Mouse (Mus musculus) stomach, postnatal 0 days (tissue): ENCODE measurements around the gene Sdhd.

Source experiments
- CTCF ChIP-seq: IDR thresholded peaks from 2 replicates; pipeline ENCODE4 v1.5.1; 2016; ENCODE audit warnings: antibody characterized with exemption, low read depth, mild to moderate bottlenecking, moderate library complexity
- EP300 ChIP-seq: optimal IDR thresholded peaks from 2 replicates; pipeline ENCODE3; 2016; ENCODE audit warnings: antibody characterized with exemption

DNA sequence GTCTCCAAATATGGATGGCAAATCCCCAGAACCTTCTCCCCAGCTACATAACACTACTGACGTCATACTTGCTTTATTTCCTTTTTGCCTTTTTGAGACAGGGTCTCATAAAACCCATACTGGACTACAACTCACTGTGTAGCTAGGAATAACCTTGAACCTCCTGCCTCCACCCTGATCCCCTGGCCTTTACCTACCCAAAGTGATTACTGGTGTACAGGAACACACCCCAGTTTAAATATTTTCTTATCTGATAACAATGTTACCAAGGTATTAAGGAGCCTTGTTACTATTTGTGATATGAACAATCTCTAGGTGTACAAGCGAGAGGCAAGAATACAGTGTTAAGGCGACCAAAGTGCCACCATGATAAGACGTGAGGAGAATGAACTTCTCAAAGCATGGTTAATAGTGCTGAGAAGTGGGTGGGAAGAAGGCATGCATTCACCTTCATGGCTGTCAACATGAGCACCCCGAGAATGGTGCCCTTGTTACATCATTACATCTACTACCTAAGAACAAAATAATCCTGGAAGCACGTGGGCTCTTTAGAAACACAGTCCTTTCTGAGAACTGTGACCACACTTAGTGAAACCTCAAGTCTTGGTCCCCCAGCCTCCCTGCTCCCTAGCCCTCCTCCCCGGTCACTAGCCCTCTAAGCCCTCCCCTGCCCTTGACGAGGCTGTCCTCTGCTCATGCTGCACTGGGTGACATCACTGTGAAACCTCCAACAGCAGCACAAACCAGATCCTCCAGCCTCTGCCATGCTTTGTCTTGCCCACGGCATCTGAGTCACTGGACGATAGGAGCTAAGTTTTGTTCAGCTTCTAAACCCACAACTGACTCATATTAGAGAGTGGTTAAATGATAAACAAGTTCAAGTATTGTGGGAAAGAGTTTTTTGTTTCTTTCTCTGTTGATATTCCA is 33.8 kb downstream of the Sdhd start:
- no peak for TF ChIP-seq CTCF
- no peak for TF ChIP-seq EP300
